Mouse (Mus musculus): ENCODE data around the gene Mrpl37. TPM values are rescaled to one million over a fixed set of nuclear protein-coding genes. Genes with fewer than 3 reads are reported as not detected.

Mrpl37 gene
- polyA plus RNA-seq, 1 experiment from 2014 or later, result 91.0 TPM

DNA sequence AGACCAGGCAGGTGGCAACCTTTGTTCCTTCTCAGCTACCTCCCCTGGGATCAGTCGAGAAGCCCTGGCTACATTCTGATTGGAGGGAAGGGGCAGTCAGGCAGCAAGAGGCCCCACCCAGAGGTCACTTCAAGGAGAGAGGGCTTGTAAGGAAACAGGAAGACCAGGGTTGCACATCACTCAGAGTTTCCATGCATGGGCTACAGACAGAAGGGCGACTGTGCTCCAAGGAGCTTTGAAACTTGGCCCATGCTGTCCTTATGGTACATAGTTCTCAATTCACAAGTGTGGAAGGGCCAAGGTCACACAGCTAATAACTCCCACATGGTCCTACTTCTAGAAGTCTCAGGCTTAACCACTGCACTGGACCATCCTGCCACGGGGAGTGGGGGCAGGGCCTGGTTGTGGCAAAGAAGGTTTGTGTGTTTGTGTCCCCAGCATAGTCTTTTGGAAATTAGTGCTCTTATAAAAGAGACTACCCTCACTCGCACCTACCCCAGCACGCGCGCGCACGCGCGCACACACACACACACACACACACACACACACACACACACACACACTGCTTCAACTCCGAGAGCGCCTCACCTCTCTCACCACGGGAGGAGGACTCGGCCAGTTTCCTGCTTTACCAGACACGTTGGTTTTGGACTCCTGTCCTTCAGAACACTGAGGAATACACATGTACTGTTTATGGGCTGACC, 28.0 kb upstream of the Mrpl37 start:
- H3K4me3 ChIP-seq, result no peak overlapping the region
- H3K9ac ChIP-seq (replicated peaks), result no peak overlapping the region
- H3K4me2 ChIP-seq (replicated peaks), result no peak overlapping the region
- H3K27ac ChIP-seq (replicated peaks), result no peak overlapping the region
- H3K4me1 ChIP-seq, result peaks cover 22% of the 10 kb centered on the region
- no peaks in the 10 kb centered on the region for H3K27me3 ChIP-seq
- H3K9me3 ChIP-seq, result no peaks in the 10 kb centered on the region
- no peak for ATAC-seq (ENCODE audit: low FRiP score, low read depth)
- H3K36me3 ChIP-seq, result no peaks in the 10 kb centered on the region
- WGBS, result 81% methylated on average over 16 of the region's 16 CpGs

DNA sequence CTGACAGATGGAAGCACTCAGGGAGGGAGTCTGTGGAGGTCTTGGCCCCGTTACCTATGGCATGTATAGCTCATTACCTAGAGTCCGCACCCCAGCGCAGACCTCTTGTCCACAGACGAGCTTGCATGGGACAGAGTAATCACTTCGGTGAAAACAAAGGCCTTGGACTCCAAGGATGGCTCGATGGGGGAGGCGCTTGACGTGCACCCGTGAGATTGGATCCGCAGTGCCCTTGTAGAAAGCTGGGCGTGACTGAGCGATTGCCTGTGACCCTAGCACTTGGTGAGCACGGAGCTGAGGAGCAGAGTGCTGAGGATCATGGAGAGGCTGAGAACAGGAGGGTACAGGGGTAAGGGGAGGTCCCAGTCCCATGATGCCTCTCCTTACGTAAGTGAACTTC, 25.0 kb upstream of the Mrpl37 start:
- Histone ChIP-seq H3K36me3 (no peaks in the 10 kb centered on the region), H3K9me3 (no peaks in the 10 kb centered on the region), H3K4me3 (no peak overlapping the region), H3K27me3 (no peaks in the 10 kb centered on the region), H3K27ac (replicated peaks) (no peak overlapping the region), H3K4me2 (replicated peaks) (no peak overlapping the region), H3K4me1 (peaks cover 9% of the 10 kb centered on the region), H3K9ac (replicated peaks) (no peak overlapping the region)
- no peak for ATAC-seq (ENCODE audit: low FRiP score, low read depth)
- WGBS, result 85% methylated on average over 14 of the region's 14 CpGs

DNA sequence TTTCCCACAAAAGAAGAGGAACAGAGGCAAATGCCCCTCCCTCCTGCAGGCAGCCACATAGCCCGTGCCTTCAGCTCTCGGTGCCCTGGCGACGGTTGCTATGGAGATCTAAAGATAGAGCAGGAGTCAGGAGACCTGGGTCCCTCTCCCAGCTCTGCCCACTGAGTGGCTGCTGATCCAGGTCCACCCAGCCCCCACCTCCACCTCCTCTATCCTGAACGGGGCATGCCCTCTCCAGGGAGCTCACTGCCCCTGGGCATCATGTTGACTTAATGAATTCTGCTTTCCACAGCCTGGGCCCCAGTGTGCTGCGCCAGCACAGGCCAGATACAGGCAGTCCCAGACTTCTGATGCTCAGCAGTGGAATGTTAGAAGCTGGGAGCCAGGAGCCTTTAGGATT, 18.2 kb upstream of the Mrpl37 start:
- Histone ChIP-seq H3K4me1 (peaks cover 20% of the 10 kb centered on the region), H3K36me3 (no peaks in the 10 kb centered on the region), H3K4me2 (replicated peaks) (peak overlapping the region; percentile 25; the same call in 1 of the 2 replicates), H3K27ac (replicated peaks) (peak overlapping the region; percentile 87), H3K9ac (replicated peaks) (0 out of 2 replicates have a peak overlapping the region, but pooled peaks have one; percentile 8), H3K9me3 (no peaks in the 10 kb centered on the region), H3K27me3 (no peaks in the 10 kb centered on the region), H3K4me3 (no peak overlapping the region)
- peak; percentile 91 for ATAC-seq (ENCODE audit: low FRiP score, low read depth)
- 5% methylated on average over 6 of the region's 6 CpGs for WGBS

DNA sequence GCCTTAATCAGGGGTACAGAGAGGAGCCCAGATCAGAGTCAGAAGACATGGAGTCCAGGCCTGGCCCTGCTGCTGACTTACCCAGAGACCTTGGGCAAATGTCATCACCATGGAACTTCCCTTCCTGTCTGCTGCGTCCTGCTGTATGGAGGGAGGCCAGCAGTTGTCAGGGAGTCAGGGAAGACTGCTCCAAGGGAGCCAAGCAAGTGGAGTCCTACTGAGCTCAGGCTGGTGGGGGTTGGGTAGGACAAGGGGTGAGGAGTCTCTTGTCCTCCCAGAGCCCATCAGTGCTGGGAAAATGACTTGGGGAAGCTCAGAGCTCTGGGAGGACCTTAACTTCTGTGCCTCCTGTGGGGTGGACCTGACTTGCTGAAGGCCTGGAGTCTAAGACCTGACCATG, 17.7 kb upstream of the Mrpl37 start:
- Histone ChIP-seq H3K4me1 (peaks cover 20% of the 10 kb centered on the region), H3K4me3 (no peak overlapping the region), H3K4me2 (replicated peaks) (peak overlapping the region; percentile 25; the same call in 1 of the 2 replicates), H3K27me3 (no peaks in the 10 kb centered on the region), H3K27ac (replicated peaks) (peak overlapping the region; percentile 87), H3K9me3 (no peaks in the 10 kb centered on the region), H3K9ac (replicated peaks) (peak overlapping the region; percentile 8; the same call in 1 of the 2 replicates), H3K36me3 (no peaks in the 10 kb centered on the region)
- 13% methylated on average over 1 of the region's 1 CpGs for WGBS
- peak; percentile 58; the same call in 1 of the 2 replicates for ATAC-seq (ENCODE audit: low FRiP score, low read depth)

DNA sequence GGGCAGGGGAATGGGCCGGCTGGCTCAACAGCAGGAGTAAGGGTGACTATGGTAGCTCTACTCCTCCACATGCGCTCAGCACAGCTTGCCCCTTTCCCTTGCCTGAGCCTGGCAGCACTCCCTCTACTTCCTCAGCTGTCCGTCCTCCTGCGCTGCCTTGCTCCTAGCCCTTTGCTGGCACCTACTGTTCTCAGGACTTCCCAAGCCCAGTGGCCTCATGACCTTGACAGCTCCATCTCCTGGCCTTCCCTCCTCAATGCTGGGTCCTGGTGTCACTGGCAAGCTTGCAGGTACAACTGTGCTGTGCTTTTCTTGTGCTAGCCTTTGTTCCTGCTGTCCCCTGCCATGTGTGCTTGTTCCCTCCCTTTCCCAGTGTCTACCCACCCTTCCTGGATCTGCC, 16.5 kb upstream of the Mrpl37 start:
- no peak overlapping the region for H3K9ac ChIP-seq (replicated peaks)
- no peak overlapping the region for H3K4me3 ChIP-seq
- H3K4me1 ChIP-seq, result peaks cover 20% of the 10 kb centered on the region
- WGBS, result 93% methylated on average over 4 of the region's 4 CpGs
- no peak for ATAC-seq (ENCODE audit: low FRiP score, low read depth)
- H3K27ac ChIP-seq (replicated peaks), result no peak overlapping the region
- no peaks in the 10 kb centered on the region for H3K36me3 ChIP-seq
- H3K9me3 ChIP-seq, result no peaks in the 10 kb centered on the region
- no peaks in the 10 kb centered on the region for H3K27me3 ChIP-seq
- no peak overlapping the region for H3K4me2 ChIP-seq (replicated peaks)

DNA sequence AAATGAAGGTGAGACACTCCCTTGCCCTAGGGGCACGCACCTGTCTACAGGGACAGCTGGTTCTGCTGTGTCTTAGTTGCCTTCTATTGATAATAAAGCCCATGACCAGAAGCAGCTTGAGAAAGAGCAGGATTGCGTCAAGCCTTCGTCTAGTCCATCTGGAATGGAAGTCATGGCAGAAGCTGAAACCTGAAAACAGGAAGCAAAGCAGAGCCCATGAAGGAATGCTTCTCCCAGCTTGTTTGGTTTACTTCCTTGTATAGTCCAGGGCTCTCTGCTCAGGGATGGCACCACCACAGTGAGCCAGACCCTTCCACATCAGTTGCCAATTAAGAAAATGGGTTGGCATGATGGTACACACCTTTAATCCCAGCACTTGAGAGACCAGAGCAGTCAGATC, 15.5 kb upstream of the Mrpl37 start:
- H3K27me3 ChIP-seq, result no peaks in the 10 kb centered on the region
- no peak overlapping the region for H3K27ac ChIP-seq (replicated peaks)
- 94% methylated on average over 3 of the region's 3 CpGs for WGBS
- no peak overlapping the region for H3K4me3 ChIP-seq
- H3K9me3 ChIP-seq, result no peaks in the 10 kb centered on the region
- ATAC-seq (ENCODE audit: low FRiP score, low read depth), result no peak
- peaks cover 20% of the 10 kb centered on the region for H3K4me1 ChIP-seq
- H3K9ac ChIP-seq (replicated peaks), result no peak overlapping the region
- H3K36me3 ChIP-seq, result no peaks in the 10 kb centered on the region
- H3K4me2 ChIP-seq (replicated peaks), result no peak overlapping the region

DNA sequence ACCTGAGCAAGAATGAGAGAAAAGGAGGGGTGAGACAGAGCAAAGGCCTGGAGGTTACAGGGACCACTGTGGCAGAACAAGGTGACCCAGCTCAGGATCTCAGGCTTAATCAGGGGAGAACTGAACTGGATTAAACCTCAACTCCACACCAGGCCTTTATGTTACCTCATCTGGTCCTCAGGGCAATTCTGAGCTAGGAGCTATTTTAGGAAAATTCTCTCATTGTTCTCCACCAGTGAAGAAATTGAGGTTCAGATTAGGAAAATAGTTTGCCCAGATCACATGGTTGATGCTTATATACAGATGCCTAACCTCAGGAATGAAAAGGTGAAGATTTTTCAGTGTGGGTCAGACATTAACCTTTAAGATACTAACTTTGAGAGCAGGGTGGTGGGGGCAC, 13.0 kb upstream of the Mrpl37 start:
- Histone ChIP-seq H3K36me3 (no peaks in the 10 kb centered on the region), H3K4me3 (no peak overlapping the region)

DNA sequence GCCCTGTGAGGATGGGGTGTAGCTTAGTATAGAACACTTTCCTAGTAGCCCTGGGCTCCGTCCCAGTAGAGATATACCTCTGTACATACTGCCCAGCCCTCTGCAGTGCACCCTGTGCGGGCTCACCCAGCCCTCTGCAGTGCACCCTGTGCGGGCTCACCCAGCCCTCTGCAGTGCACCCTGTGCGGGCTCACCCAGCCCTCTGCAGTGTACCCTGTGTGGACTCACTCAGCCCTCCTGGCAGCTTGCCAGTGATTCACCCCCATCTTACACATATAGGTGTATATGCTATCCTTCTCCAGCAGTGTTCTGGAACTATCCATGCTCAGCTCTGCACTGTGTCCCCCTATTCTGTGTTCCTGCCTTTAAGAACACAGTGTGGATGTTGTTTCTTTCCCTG, 12.2 kb upstream of the Mrpl37 start:
- Histone ChIP-seq H3K27ac (replicated peaks) (no peak overlapping the region), H3K36me3 (no peaks in the 10 kb centered on the region), H3K4me2 (replicated peaks) (no peak overlapping the region), H3K9ac (replicated peaks) (no peak overlapping the region), H3K9me3 (no peaks in the 10 kb centered on the region), H3K4me3 (no peak overlapping the region), H3K27me3 (no peaks in the 10 kb centered on the region), H3K4me1 (peaks cover 8% of the 10 kb centered on the region)
- 86% methylated on average over 4 of the region's 4 CpGs for WGBS
- ATAC-seq (ENCODE audit: low FRiP score, low read depth), result no peak

More for the DNA sequence above, 13.0 kb upstream of the Mrpl37 start:
- no peak for ATAC-seq (ENCODE audit: low FRiP score, low read depth)
- Histone ChIP-seq H3K9ac (replicated peaks) (no peak overlapping the region), H3K27me3 (no peaks in the 10 kb centered on the region), H3K4me2 (replicated peaks) (no peak overlapping the region), H3K9me3 (no peaks in the 10 kb centered on the region), H3K4me1 (peaks cover 16% of the 10 kb centered on the region), H3K27ac (replicated peaks) (no peak overlapping the region)

DNA sequence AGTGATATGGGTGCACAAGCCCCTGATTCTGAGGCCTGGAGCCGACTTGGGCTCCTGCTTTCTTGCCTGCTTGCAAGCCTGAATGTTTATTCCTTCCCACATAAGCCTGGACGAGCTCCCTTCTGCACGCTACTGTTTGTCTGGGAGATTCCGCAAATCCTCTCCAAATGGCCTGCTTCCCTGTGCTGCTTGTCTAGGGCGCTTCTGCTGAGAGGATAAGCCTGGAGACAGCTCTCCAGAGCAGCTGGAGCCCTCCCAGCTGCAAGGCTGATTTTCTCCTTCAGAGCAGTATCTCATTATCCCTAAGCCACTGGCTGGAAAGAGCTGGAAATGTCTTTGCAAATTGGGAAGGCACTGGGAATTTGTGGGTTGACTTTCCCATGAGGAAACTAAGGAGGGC, 8.8 kb upstream of the Mrpl37 start:
- H3K36me3 ChIP-seq, result no peaks in the 10 kb centered on the region
- peaks cover 5% of the 10 kb centered on the region; the same call in 1 of the 2 replicates for H3K4me1 ChIP-seq
- H3K9ac ChIP-seq (replicated peaks), result no peak overlapping the region
- WGBS, result 35% methylated on average over 5 of the region's 5 CpGs
- H3K9me3 ChIP-seq, result no peaks in the 10 kb centered on the region
- no peaks in the 10 kb centered on the region for H3K27me3 ChIP-seq
- ATAC-seq (ENCODE audit: low FRiP score, low read depth), result no peak
- H3K4me2 ChIP-seq (replicated peaks), result no peak overlapping the region
- H3K27ac ChIP-seq (replicated peaks), result peak overlapping the region; percentile 63
- no peak overlapping the region for H3K4me3 ChIP-seq

DNA sequence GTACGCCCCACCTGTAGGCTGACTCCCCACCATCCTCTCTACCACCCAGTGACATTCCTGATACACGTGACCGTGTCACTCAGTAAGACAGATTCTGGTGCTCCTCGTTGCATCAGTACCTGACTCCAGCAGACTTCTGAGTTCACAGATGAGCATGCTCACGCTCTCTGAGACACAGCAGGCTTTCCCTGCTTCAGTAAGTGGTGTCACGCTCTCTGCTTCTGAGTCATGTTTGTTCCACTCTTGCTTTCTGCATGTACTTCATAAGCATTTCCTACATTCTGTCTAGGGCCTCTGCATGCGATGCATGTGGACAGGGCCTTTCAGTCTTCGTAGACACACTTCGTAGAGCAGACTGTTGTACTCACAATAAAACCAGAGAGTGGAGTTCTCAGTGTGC, 5.7 kb upstream of the Mrpl37 start:
- no peak for ATAC-seq (ENCODE audit: low FRiP score, low read depth)
- Histone ChIP-seq H3K4me2 (replicated peaks) (no peak overlapping the region), H3K4me3 (no peak overlapping the region), H3K27me3 (no peaks in the 10 kb centered on the region), H3K9ac (replicated peaks) (no peak overlapping the region), H3K27ac (replicated peaks) (no peak overlapping the region), H3K9me3 (no peaks in the 10 kb centered on the region), H3K4me1 (peaks cover 9% of the 10 kb centered on the region), H3K36me3 (no peaks in the 10 kb centered on the region)
- 81% methylated on average over 9 of the region's 9 CpGs for WGBS

DNA sequence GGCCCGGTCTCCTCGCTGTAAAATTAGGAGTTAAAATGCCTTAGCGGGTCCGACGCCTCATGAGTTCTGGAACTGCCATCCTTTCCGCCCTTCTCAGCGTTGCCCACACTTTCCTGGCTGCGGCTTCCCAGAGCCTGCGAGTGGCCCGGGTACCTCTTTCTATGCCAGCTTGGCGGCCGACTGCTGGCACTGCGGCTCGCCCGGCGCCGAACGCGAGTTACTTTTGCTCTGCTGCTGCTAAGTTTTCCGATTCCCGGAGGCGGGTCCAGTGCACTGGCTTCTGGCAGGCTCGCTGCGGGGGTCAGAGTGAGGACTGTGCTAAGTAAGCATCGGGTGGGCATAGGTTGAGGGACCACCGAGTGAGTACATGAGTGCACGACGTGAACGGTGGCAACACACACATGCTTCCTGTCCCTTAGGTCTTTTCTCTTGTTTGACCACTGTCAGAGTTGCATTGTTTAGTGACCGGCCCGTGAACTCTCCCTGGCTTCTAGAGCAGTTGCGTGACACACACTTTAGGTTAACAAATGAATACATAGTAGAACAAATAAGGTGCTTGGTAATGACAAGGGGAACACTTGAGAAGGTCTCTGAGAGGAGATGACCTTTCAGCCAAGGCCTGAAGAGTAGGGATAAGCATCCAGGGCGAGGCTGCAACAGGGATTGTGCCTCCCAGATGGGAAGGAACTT, 628 bp upstream of the Mrpl37 start:
- peaks cover 18% of the 10 kb centered on the region for H3K4me1 ChIP-seq
- H3K36me3 ChIP-seq, result peaks cover 25% of the 10 kb centered on the region
- H3K27me3 ChIP-seq, result no peaks in the 10 kb centered on the region
- peak overlapping the region; percentile 100 for H3K4me2 ChIP-seq (replicated peaks)
- no peak overlapping the region for H3K27ac ChIP-seq (replicated peaks)
- WGBS, result 4% methylated on average over 33 of the region's 33 CpGs
- ATAC-seq (ENCODE audit: low FRiP score, low read depth), result 0 out of 2 replicates have a peak, but pooled peaks have one; percentile 21
- peak overlapping the region; percentile 74 for H3K4me3 ChIP-seq
- H3K9ac ChIP-seq (replicated peaks), result peak overlapping the region; percentile 88
- no peaks in the 10 kb centered on the region for H3K9me3 ChIP-seq

DNA sequence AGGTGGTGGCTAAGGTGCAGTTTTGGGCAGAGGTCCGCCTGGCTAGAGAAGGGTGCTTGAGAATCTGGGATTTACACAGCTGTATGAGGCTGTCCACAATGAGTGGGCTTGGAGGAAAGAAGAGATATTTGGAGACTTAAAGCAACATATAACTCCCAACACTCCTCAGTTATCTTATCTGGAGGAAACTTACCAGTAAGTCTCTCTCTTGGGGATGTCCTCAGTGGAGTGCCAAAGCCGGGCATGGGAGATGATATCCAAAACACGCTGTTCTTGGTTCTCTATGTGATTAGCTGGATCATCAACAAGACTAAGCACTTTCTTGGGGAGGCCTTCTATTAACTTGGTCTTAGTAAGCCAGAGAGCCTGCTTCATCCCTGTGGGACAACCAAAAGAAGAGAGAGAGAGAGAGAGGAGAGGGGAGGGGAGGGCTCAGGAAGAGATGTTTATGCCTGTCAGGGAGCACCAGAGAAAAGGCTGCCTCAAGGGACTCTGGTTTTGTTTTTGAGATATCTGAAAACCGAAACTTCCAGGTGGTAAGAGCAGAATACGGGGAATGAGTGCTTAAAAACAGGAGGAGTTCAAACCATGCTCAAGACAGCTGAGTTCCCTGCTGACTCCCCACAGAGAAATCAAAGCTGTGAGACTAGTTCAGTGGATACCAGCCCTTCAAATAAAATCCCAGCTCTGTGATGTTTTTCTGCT, 2.1 kb downstream of the Mrpl37 start:
- Histone ChIP-seq H3K9me3 (no peaks in the 10 kb centered on the region), H3K4me3 (no peak overlapping the region), H3K9ac (replicated peaks) (no peak overlapping the region), H3K27me3 (no peaks in the 10 kb centered on the region), H3K36me3 (peaks cover 50% of the 10 kb centered on the region), H3K4me1 (peaks cover 18% of the 10 kb centered on the region), H3K4me2 (replicated peaks) (no peak overlapping the region), H3K27ac (replicated peaks) (no peak overlapping the region)
- WGBS, result 95% methylated on average over 5 of the region's 5 CpGs
- ATAC-seq (ENCODE audit: low FRiP score, low read depth), result no peak

Data from midbrain, embryonic 12.5 days (tissue).